10 mouse cellular contexts compared by ENCODE assay signal in the genomic region with DNA sequence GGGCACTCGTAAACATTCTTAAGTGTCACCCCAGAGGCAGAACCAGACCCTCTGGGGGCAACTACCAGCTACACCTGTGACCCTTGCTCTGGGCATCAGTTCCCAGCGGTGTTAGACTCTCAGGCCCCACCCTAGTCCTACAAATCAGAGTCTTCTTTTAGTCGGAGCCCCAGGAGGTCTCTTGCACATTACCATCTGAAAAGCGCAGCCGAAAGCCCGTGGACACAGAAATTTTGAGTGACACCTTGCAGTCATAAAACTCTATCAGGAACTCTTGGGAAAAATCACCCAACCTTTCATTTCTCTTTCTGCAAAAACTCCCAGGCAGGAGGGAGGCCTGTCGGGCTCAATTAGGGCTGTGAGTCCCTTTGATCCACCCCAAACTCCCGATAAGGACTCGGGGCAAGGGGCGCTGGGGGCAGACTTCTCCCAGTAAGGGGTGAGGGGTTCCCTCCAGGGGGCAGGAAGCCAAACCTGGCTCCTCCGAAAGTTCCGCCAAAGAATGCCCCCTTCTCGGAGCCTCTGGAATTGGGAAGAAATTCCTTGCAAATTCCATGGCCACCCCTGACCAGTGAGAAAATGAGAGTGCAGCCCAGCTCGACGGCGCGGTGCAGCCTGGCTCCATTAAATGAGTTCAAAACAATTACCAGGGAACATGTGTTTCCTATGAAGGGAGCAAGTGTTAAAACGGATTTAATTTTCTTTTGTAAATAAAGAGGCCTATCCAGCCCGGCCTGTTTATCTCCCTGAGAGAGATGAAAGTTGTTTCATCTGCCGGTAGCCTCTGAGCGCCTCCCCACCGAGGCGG.
DNase-seq lines count a peak whose midpoint lies in the region; ATAC-seq and TF ChIP-seq lines count a peak whose summit lies in the region.
"Had no signal": no experiment of that assay in that cellular context is flagged by ENCODE, and none has a peak within 500 bp of the region (broad histone marks: within the 10 kb centered on the region; RNA-seq: fewer than 3 reads in every experiment).

No protein-coding gene starts in this region.

- DNase-seq in heart, embryonic 10.5 days (ENCODE audit: low spot score) = peak; percentile 83
- no peak for DNase-seq in heart, adult 18-20 months
- peak; percentile 37 for DNase-seq in liver, embryonic 11.5 days (ENCODE audit: low spot score)
- no peak for DNase-seq in liver, postnatal 0 days
- DNase-seq in embryonic facial prominence, embryonic 14.5 days (ENCODE audit: low spot score) = peak; percentile 56
- DNase-seq in gastrocnemius, postnatal 10 days = no peak
- DNase-seq in thymus, postnatal 14 days = no peak
- DNase-seq: liver, embryonic 13.5 days had no signal

- H3K9me3 ChIP-seq in heart, embryonic 10.5 days = no peaks in the 10 kb centered on the region
- H3K9me3 ChIP-seq in liver, embryonic 11.5 days (ENCODE audit: control insufficient read depth, low read length) = no peaks in the 10 kb centered on the region
- no peaks in the 10 kb centered on the region for H3K9me3 ChIP-seq in liver, postnatal 0 days (ENCODE audit: low read length)
- H3K9me3 ChIP-seq in embryonic facial prominence, embryonic 14.5 days (ENCODE audit: control insufficient read depth, low read length) = no peaks in the 10 kb centered on the region
- no peaks in the 10 kb centered on the region for H3K9me3 ChIP-seq in midbrain, embryonic 15.5 days
- H3K9me3 ChIP-seq: liver, embryonic 13.5 days had no signal

- H3K27me3 ChIP-seq in heart, embryonic 10.5 days (ENCODE audit: insufficient read depth, poor library complexity, severe bottlenecking) = peaks cover 60% of the 10 kb centered on the region
- peaks cover 46% of the 10 kb centered on the region for H3K27me3 ChIP-seq in liver, embryonic 11.5 days (replicated peaks; ENCODE audit: control insufficient read depth, insufficient read depth, low read length)
- peaks cover 26% of the 10 kb centered on the region for H3K27me3 ChIP-seq in liver, postnatal 0 days (ENCODE audit: insufficient read depth, low read length)
- H3K27me3 ChIP-seq in embryonic facial prominence, embryonic 14.5 days (replicated peaks; ENCODE audit: control insufficient read depth, insufficient read depth, low read length) = peaks cover 32% of the 10 kb centered on the region
- H3K27me3 ChIP-seq in midbrain, embryonic 15.5 days (replicated peaks) = peaks cover 50% of the 10 kb centered on the region

- 7% methylated on average over 23 of the region's 23 CpGs for WGBS in heart, embryonic 10.5 days
- WGBS in liver, embryonic 11.5 days = 11% methylated on average over 23 of the region's 23 CpGs
- 9% methylated on average over 23 of the region's 23 CpGs for WGBS in liver, postnatal 0 days (ENCODE audit: insufficient replicate concordance)
- 7% methylated on average over 23 of the region's 23 CpGs for WGBS in embryonic facial prominence, embryonic 14.5 days
- 5% methylated on average over 23 of the region's 23 CpGs for WGBS in midbrain, embryonic 15.5 days

- peak overlapping the region; percentile 40 for H3K4me3 ChIP-seq in heart, embryonic 10.5 days
- H3K4me3 ChIP-seq in liver, embryonic 11.5 days (ENCODE audit: low read depth, low read length) = no peak overlapping the region
- no peak overlapping the region for H3K4me3 ChIP-seq in liver, postnatal 0 days (ENCODE audit: low read depth, low read length)
- H3K4me3 ChIP-seq in embryonic facial prominence, embryonic 14.5 days (ENCODE audit: low read depth, low read length) = no peak overlapping the region
- H3K4me3 ChIP-seq in midbrain, embryonic 15.5 days = no peak overlapping the region
- H3K4me3 ChIP-seq: layer of hippocampus, adult 2 months; liver, embryonic 13.5 days had no signal

- no peak for ATAC-seq in liver, embryonic 11.5 days (replicated peaks; ENCODE audit: low FRiP score)
- no peak for ATAC-seq in liver, postnatal 0 days
- ATAC-seq in embryonic facial prominence, embryonic 14.5 days (ENCODE audit: low read depth) = peak; percentile 28; the same call in 1 of the 2 replicates
- ATAC-seq in midbrain, embryonic 15.5 days (replicated peaks) = no peak

- no peak for TF ChIP-seq EP300 in liver, postnatal 0 days (IDR thresholded peaks at IDR 0.05; ENCODE audit: low read depth)

- H3K4me1 ChIP-seq in heart, embryonic 10.5 days = peaks cover 46% of the 10 kb centered on the region
- no peaks in the 10 kb centered on the region for H3K4me1 ChIP-seq in liver, embryonic 11.5 days (replicated peaks; ENCODE audit: control insufficient read depth, insufficient read depth, low read length)
- H3K4me1 ChIP-seq in liver, postnatal 0 days (ENCODE audit: insufficient read depth) = no peaks in the 10 kb centered on the region
- H3K4me1 ChIP-seq in embryonic facial prominence, embryonic 14.5 days (ENCODE audit: control insufficient read depth, insufficient read depth, low read length) = peaks cover 11% of the 10 kb centered on the region; the same call in 1 of the 2 replicates
- peaks cover 17% of the 10 kb centered on the region for H3K4me1 ChIP-seq in midbrain, embryonic 15.5 days
- H3K4me1 ChIP-seq: liver, embryonic 13.5 days had no signal

- TF ChIP-seq CTCF in liver, postnatal 0 days (IDR thresholded peaks at IDR 0.05; ENCODE audit: low read depth) = no peak

- H3K36me3 ChIP-seq in heart, embryonic 10.5 days = no peaks in the 10 kb centered on the region
- H3K36me3 ChIP-seq in liver, embryonic 11.5 days (ENCODE audit: control insufficient read depth, insufficient read depth, low read length) = no peaks in the 10 kb centered on the region
- H3K36me3 ChIP-seq in liver, postnatal 0 days (replicated peaks; ENCODE audit: insufficient read depth, low read length) = no peaks in the 10 kb centered on the region
- no peaks in the 10 kb centered on the region for H3K36me3 ChIP-seq in embryonic facial prominence, embryonic 14.5 days (ENCODE audit: control insufficient read depth, insufficient read depth, low read length)
- no peaks in the 10 kb centered on the region for H3K36me3 ChIP-seq in midbrain, embryonic 15.5 days (replicated peaks)
- H3K36me3 ChIP-seq: liver, embryonic 13.5 days had no signal

- peak overlapping the region; percentile 40 for H3K4me2 ChIP-seq in liver, embryonic 11.5 days
- H3K4me2 ChIP-seq in liver, postnatal 0 days (ENCODE audit: low read depth, low read length) = no peak overlapping the region
- peak overlapping the region; percentile 31 for H3K4me2 ChIP-seq in embryonic facial prominence, embryonic 14.5 days (ENCODE audit: low read depth, low read length)
- H3K4me2 ChIP-seq in midbrain, embryonic 15.5 days = peak overlapping the region; percentile 19; the same call in 1 of the 2 replicates
- H3K4me2 ChIP-seq: liver, embryonic 13.5 days had no signal

- peak overlapping the region; percentile 37; the same call in 1 of the 2 replicates for H3K27ac ChIP-seq in heart, embryonic 10.5 days
- H3K27ac ChIP-seq in liver, embryonic 11.5 days (ENCODE audit: low read depth, low read length) = no peak overlapping the region
- no peak overlapping the region for H3K27ac ChIP-seq in liver, postnatal 0 days (ENCODE audit: low read depth)
- H3K27ac ChIP-seq in embryonic facial prominence, embryonic 14.5 days (replicated peaks; ENCODE audit: low read depth, low read length) = no peak overlapping the region
- no peak overlapping the region for H3K27ac ChIP-seq in midbrain, embryonic 15.5 days
- H3K27ac ChIP-seq: layer of hippocampus, adult 2 months; liver, embryonic 13.5 days had no signal

- H3K9ac ChIP-seq in liver, embryonic 11.5 days (ENCODE audit: low read depth, low read length) = no peak overlapping the region
- no peak overlapping the region for H3K9ac ChIP-seq in liver, postnatal 0 days (replicated peaks)
- no peak overlapping the region for H3K9ac ChIP-seq in embryonic facial prominence, embryonic 14.5 days (ENCODE audit: low read depth, low read length)
- no peak overlapping the region for H3K9ac ChIP-seq in midbrain, embryonic 15.5 days
- H3K9ac ChIP-seq: liver, embryonic 13.5 days had no signal

Comparison
In these comparisons a context has a peak if more than half of its experiments do, and no peak if none do; other contexts are left out.
1. DNase-seq: peak in heart, embryonic 10.5 days (single experiment), liver, embryonic 11.5 days (single experiment) and embryonic facial prominence, embryonic 14.5 days (single experiment); none in heart, adult 18-20 months (0 of 2), liver, postnatal 0 days (single experiment), gastrocnemius, postnatal 10 days (single experiment) and thymus, postnatal 14 days (single experiment).